Mouse (Mus musculus): Measurements from ENCODE around the gene Mydgf.

DNA sequence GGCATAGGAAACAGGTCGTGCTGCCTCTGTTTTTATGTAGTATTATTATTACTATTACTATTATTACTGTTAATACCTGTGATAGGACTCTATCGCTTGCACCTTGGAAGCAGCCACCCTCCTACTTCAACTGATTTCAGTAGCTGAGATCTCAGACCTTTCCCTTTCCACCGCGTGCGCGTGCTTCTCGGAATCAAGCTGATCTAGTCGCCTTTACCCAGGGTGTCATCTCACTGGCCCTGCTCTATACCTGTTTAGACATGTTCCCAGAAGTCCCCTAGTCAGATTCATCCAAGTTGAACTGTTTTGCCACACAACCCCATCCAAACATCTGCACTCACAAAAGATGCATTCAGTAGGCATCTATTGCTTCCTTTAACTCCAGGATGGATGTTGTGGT is 49.7 kb upstream of the Mydgf start:
- no peak for TF ChIP-seq CTCF (IDR thresholded peaks at IDR 0.05; ENCODE audit: low read depth)
- TF ChIP-seq EP300 (IDR thresholded peaks at IDR 0.05; ENCODE audit: low read depth) = no peak

All from liver, embryonic 14.5 days (tissue).